Mouse (Mus musculus) induced T-regulatory cell, adult 2 months (primary cell): ENCODE measurements at regions not wholly inside any gene's neighbourhood (a gene's known extent, or its start where the extent isn't known, plus 50 kb on each side); places are given as distances from the start of the nearest gene placed in this dataset.

ENCODE experiments used
- DNase-seq: peaks from one replicate; pipeline ENCODE4 v3.0.0-alpha.2; 2012; ENCODE audit warnings: low read depth

- peak; percentile 1 for DNase-seq
Observed at GRCm38 (mm10) chr1:31337087-31337486, 114.4 kb downstream of the Pih1d3 start.

- no peak for DNase-seq
Observed at GRCm38 (mm10) chr1:31363971-31364370, 141.3 kb downstream of the Pih1d3 start.

- no peak for DNase-seq
Observed at GRCm38 (mm10) chr1:31377324-31377723, 154.7 kb downstream of the Pih1d3 start.

- no peak for DNase-seq
Observed at GRCm38 (mm10) chr1:31379032-31379431, 156.4 kb downstream of the Pih1d3 start.

GRCm38 (mm10) chr1:31380312-31380711 lies 157.7 kb downstream of the Pih1d3 start:
- no peak for DNase-seq

GRCm38 (mm10) chr1:31382192-31382591 lies 159.6 kb downstream of the Pih1d3 start:
- DNase-seq = no peak
